Mouse (Mus musculus) stomach, postnatal 0 days (tissue): Measurements from ENCODE around the gene Rp9.

Source experiments
- CTCF ChIP-seq: IDR thresholded peaks from 2 replicates; pipeline ENCODE4 v1.5.1; 2016; ENCODE audit warnings: antibody characterized with exemption, low read depth, mild to moderate bottlenecking, moderate library complexity
- EP300 ChIP-seq: optimal IDR thresholded peaks from 2 replicates; pipeline ENCODE3; 2016; ENCODE audit warnings: antibody characterized with exemption

GRCm38 (mm10) chr9:22468170-22468898 is 1.2 kb downstream of the Rp9 start:
- TF ChIP-seq EP300: no peak
- TF ChIP-seq CTCF: no peak
